Mouse (Mus musculus) cerebellum, postnatal 4 days (tissue): ENCODE measurements around the gene Psmc2.
A peak's percentile ranks its signal among the peaks of the same experiment; 100 is the strongest.

Experiments
- DNase-seq, 2 experiments: peaks; one replicate each; pipeline ENCODE4 v3.0.0; 2022; ENCODE audit warnings: low spot score in 2 of 2, mixed read lengths in 1 of 2

Gene Psmc2

DNA sequence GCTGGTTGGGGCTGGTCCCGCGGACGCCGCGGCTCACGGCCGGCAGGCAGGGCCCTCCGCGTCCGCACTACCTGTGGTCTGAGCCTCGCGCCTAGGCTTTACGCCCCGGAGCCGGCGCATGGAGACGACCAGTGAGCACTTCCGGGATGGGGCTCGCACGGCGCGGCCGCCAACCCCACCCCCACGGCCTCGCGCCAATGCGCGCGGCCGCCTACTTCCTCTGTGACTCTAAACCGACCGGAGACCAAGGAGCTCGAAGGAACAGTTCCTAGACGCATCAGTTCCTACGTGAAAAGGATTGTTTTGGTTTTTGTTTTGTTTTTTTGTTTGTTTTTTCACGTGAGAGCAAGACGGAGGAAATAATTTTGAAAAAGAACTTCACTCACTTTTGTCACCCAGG lies at the start of gene Psmc2, which contains the start of gene Dnajc2:
Gene Psmc2 (plus strand): TSS at position 231 of the 400 bp plus-strand sequence.
Gene Dnajc2 (minus strand): TSS at position 199 of the 400 bp plus-strand sequence.
- DNase-seq: peak; percentile 75 to 90

- peak in 1 of 2 experiments; percentile 48 for DNase-seq
Measured at GRCm38 (mm10) chr5:21735584-21735983, 49.5 kb upstream of the Psmc2 start.

DNA sequence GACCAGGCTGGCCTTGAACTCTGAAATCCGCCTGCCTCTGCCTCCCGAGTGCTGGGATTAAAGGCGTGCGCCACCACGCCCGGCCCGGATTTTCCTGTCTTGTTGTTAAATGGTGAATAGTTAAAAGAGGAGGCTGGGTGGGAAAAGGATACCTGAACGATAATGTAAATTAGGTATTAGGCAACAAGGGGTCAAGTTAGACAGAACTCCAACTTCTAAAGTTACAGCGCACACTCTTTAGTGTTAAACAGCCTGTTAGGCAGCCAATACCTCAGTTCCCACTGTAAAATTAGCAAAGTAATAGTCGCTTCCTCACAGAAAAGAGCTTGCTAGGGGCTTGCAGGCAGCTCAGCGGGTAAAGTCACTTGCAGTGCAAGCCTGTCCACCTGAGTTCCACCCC lies 49.0 kb upstream of the Psmc2 start:
- DNase-seq: no peak

- peak; percentile 82 to 92 for DNase-seq
Measured at GRCm38 (mm10) chr5:21736956-21737585, 48.0 kb upstream of the Psmc2 start, which contains the start of gene Pmpcb. TSS of gene Pmpcb (plus strand) at chr5:21737141.

DNA sequence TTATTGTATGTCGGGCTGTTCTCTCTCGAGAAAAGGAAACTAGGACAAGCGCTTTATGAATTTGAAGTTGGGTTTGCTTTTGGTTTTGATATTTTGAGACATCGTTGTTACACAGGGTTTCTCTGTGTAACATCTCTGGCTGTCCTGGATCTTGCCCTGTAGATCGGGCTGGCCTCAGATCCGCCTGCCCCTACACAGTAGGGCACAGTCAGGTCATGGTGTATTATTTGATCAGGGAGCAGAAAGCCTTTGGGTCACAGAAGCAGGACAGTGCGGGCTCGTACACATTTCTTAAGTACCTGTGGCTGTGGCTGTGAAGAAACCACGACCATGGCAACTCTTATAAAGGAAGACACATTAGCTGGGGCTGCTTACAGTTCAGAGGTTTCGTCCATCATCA lies 47.5 kb upstream of the Psmc2 start:
- no peak for DNase-seq

GRCm38 (mm10) chr5:21739120-21739519 lies 46.0 kb upstream of the Psmc2 start:
- no peak for DNase-seq

DNA sequence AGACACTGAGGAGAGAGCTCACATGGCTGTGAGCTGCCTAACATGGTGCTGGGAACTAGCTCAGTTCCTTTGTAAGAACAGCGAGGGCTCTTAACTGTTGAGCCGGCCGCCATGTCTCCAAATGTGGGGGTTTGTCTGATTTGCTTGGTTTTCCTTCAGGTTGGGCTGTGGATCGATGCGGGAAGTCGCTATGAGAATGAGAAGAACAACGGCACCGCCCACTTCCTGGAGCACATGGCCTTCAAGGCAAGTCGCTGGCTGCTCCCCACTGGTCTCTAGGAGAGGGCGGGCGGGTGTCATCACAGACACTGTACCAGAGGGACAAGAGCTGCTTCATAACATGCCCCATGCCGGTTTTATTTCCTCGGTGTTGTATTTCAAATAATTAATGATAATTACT lies 45.2 kb upstream of the Psmc2 start:
- no peak for DNase-seq

DNA sequence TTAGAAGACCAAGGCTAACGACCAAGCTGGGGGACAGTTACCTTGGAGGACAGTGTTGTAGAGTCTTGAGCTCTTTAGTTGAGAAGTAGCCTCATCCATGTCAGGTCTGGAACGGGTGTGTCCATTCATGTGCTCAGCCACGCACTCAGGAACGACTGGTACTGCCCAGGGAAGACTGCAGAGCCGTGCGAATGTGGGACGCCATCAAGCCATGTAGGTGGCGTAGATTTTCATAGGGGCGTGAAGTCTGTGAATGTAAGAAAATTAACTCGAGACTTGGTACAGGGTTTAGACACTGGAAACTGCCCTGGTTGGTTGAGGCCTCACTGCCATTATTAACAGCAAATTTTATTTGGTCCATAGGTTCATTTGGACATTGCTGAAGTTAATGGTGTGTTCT lies 41.5 kb upstream of the Psmc2 start:
- no peak for DNase-seq

GRCm38 (mm10) chr5:21744651-21745050 lies 40.4 kb upstream of the Psmc2 start:
- no peak for DNase-seq

GRCm38 (mm10) chr5:21745966-21746365 lies 39.1 kb upstream of the Psmc2 start:
- DNase-seq: no peak

- DNase-seq: no peak
Measured at GRCm38 (mm10) chr5:21768506-21768905, 16.6 kb upstream of the Psmc2 start.

DNA sequence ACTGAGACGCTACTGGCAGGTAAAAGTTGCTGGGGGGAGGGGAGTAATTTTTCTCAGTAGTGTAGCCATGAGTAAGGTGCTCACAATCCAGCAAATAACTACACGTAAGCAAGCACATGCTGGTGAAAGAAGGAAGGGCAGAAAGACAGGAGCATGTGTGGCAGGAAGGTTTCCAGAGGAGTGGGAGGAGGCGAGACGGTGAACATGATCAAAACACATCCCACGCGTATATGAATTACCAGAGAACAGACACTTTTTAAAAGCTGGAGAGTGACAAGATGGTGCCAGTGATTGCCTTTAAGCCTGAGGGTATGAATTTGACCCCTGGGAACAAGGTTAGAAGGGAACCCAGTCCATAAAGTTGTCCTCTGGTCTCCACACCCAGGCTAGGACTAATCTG lies 15.2 kb upstream of the Psmc2 start:
- no peak for DNase-seq

DNA sequence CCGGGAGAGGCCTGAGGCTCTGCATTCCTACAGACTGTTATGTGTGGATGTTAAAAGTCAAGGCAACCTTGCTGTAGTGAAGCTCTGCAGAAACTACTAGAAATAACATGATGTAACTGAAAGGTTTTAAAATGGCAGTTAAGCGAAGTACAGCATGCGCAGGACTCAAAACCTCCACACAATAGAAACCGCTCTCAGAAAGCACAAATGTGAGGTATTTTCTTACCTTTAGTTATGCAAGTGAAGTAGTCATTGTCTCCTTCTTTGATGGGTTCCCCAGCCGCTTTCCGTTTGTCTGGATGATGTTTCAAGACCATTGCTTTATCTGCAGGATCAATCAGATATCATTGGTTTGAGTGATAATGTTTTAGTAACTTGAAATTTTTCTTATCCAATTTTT lies 8.6 kb upstream of the Psmc2 start:
- no peak for DNase-seq

DNA sequence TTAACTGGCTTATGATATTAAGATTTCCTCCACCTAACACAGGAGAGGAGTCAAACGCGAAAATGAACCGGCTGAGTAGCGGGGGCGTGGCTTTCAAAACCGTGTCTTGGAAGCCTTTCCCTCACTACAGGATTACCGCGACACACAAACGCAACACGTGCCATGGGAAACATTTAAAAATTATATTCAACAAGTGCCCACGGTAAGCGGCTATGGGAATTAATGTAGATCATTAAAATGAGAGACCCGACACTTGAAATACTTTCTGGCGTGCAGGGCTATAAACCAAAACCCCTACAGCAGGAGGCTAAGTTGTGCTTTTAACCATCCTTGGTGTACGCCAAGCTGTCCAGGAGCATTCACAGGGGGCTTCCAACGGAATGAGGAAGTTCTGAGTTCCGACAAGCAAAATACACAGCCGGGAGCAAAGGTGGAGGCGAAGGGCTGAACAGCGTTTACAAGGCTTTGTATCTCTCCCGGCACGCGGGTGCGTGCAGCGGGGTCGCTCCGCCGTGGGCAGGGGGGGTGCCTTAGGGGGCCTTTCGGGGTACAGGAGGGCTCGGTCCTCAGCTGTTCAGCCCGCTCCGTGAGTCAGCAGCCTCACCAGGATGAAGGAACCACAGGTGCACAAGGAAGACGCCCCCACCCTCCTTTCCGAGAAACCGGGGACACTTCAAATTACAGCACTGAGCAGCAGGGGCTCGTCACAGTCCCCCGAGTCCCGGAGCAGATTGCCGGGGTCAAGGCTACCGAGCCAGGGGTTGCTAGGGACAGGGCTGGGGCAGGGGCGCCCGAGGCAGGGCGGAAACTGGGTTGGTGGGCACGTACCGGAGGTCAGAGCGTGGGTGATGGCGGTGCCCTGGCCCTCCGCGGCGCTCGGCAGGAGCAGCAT lies 676 bp upstream of the Psmc2 start:
- DNase-seq: no peak

GRCm38 (mm10) chr5:21785776-21786175 lies 693 bp downstream of the Psmc2 start:
- no peak for DNase-seq

GRCm38 (mm10) chr5:21786258-21787185 lies 1.4 kb downstream of the Psmc2 start:
- DNase-seq: peak; percentile 91 to 93

- no peak for DNase-seq
Measured at GRCm38 (mm10) chr5:21787186-21788105, 2.4 kb downstream of the Psmc2 start.

DNA sequence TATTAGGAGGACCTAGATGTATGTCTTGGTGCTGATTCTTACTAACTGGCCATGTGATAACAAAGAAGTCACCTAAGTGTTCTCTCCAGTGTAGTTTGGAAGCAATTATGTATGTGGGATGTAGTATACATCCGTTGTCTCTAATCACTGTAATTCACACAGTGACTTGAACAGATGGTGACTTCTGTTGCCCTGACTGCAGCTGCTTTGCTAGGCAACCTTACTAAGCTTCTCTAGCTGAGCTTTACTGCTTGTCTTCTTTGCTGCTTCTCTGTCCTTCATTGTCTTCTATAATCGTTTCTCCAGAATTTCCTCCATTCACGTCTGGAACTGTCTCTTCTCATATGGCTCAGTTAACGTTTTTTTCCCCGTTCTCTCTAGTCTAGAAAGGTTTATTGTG lies 4.0 kb downstream of the Psmc2 start:
- DNase-seq: no peak

GRCm38 (mm10) chr5:21792166-21792565 lies 7.1 kb downstream of the Psmc2 start:
- no peak for DNase-seq

- no peak for DNase-seq
Measured at GRCm38 (mm10) chr5:21802907-21803306, 17.8 kb downstream of the Psmc2 start.

- no peak for DNase-seq
Measured at GRCm38 (mm10) chr5:21803691-21804188, 18.7 kb downstream of the Psmc2 start.
